Mouse (Mus musculus) gastrocnemius, postnatal 4 days (tissue): Measurements from ENCODE around the gene Lingo1. TPM values are rescaled to one million over a fixed set of nuclear protein-coding genes. Genes with fewer than 3 reads are reported as not detected.

Source experiments
- DNase-seq, 2 experiments: peaks; one replicate each; pipeline ENCODE4 v3.0.0; 2021 to 2022; ENCODE audit warnings: low spot score in 2 of 2, mixed read lengths in 2 of 2
- total RNA-seq, 2 experiments: library from RNA; stranded (reverse); gene quantifications; 2 replicates each; pipeline ENCODE4 v1.2.3; 2021

Gene Lingo1
- total RNA-seq, 2 experiments from 2014 or later = 3.2 TPM

GRCm38 (mm10) chr9:56681950-56682349, 114.3 kb downstream of the Lingo1 start:
- DNase-seq = no peak

DNA sequence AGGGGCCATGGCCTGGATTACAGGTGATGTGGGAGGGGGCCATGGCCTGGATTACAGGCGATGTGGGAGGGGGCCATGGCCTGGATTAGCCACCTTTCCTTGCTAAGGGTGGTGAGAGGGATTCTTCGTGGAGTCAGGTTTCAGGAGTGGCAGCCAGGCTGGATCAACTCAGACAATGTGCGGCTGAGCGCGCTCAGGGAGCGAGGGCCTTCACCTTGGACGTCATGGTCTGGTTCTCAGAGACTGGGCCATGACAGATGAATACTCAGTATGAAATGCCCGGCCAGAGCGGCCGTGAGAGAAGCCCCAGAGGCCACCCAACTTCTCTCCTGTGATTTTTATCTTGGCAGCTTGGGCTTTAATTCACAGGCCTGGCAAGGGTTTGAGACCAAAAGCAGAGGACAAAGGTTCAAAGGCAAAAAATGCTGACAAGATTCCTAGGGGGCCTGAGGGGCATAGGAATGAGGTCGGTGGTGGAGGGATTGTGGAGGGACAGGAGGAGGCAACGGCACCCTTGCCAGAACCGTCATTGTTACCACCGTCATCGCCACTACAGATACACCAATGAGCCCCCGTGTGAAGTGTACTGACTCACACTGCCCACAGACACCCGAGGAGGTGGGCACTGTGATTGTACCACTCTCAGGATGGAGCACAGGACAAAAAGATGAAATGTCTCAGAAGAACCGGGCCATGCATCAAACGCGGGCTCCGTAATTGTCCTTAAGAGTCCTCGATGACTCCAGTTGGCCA, 117.2 kb downstream of the Lingo1 start:
- no peak for DNase-seq

GRCm38 (mm10) chr9:56675696-56676095, 120.6 kb downstream of the Lingo1 start:
- DNase-seq = no peak

GRCm38 (mm10) chr9:56669605-56670221, 126.6 kb downstream of the Lingo1 start:
- no peak for DNase-seq

- no peak for DNase-seq
Observed at GRCm38 (mm10) chr9:56664136-56664535, 132.1 kb downstream of the Lingo1 start.

DNA sequence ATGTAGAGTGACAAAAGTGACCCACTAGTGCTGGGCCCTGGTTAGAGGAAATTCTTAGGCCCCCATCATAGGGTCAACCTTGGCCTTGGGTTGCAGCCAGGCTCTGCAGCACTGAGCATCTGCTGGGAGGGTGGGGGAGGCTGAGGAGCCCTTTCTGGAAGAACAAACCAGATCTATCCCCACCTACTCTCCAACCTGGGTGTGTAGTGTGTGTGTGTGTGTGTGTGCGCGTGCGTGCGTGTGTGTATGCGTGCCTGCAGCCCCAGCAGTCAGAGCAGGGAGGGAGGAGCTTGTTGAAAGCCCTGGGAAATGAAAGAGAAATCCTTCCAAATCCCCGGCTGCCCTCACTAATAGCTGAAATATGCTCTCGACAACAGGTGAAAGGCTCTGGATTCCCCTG, 133.3 kb downstream of the Lingo1 start:
- DNase-seq = no peak

- DNase-seq = no peak
Observed at GRCm38 (mm10) chr9:56662405-56662804, 133.9 kb downstream of the Lingo1 start.

DNA sequence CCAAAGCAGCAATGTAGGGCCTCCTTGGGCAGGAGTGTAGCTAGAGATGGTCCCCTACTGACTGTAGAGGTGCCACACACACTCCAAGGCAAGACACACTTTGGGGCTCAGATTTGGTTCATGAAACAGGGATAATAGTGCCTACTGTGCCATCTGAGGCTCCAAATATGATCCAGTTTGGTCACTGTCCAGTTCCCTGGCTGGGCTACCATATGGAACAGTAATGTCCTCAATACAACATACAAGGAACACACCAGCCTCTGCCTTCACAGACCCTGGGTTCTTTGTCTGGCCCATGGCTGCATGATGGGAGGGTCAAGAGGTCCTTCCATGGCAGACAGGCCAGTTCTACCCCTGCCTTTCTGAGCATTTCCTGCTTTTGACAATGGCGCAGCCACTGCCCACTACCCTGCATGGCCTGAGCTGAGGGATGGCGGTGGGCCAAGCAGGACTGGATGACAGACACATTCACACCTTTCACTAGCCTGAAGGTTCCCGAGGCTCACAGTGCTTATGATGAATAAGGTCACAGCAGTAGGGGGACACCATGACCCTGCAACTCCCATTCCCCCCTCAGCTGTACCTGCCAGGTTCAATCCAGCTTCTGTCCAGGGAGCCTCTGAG, 134.9 kb downstream of the Lingo1 start:
- no peak for DNase-seq

GRCm38 (mm10) chr9:56658580-56658979, 137.7 kb downstream of the Lingo1 start:
- DNase-seq = no peak

DNA sequence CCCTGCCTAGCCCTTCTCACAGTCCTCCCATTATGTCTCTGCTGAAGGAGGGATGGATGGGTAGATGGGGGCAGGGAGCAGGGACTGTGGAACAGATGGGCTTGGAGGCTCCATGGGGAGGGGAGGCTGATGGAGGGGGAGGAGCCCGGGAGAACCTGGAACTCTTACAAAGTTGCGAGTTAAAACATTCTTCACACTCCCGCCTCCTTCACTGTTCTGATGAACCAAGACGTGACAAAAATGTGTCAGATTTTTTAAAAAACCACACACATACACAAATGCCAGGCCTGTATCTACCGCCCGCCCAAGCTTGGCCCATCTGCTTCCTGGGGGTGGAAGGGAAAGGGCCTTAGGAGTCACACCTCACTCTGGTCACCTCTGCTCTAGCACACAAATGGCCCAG, 138.3 kb downstream of the Lingo1 start:
- DNase-seq = no peak

GRCm38 (mm10) chr9:56656766-56657542, 139.3 kb downstream of the Lingo1 start:
- no peak for DNase-seq

- no peak for DNase-seq
Observed at GRCm38 (mm10) chr9:56655167-56655566, 141.1 kb downstream of the Lingo1 start.

GRCm38 (mm10) chr9:56652551-56652950, 143.7 kb downstream of the Lingo1 start:
- no peak for DNase-seq

- no peak for DNase-seq
Observed at GRCm38 (mm10) chr9:56651586-56651985, 144.7 kb downstream of the Lingo1 start.

DNA sequence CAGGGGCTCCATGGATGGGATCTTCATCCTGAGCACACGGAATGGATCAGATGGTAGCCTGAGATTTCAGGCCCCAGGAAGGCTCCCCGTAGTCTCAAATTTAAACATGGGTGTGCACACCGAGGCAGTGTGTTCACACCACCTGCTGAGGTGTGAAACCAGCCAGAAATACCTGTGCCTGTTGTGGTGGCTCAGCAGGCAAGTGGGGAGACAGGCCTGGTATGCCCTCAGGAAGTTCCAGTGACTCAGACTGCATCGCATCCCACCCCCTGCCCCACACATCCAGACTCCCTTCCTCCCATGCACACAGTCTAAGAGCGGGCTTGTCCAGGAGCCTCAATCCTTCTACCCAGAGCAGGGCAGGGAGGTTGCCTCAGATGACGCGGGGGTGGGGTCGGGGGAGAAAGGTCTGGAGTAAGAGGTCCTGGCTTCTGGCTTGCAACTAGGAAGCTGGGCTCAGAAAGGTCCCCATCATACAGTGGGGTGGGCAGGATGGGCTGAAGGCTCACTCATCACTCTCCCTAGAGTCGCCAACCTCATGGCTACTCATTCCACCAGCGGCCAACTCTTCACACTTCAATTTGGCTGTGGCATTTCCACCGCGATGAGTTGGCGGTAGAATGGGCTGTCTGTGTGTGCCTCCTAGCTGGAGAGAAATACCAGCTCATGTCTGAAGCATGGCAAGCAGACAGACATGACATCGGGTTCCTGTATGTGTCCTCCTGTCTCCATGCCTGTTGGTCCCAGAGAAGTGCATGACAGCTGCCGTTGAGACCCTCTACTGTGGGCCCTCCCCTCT, 149.8 kb downstream of the Lingo1 start:
- no peak for DNase-seq

- DNase-seq = no peak
Observed at GRCm38 (mm10) chr9:56643474-56643873, 152.8 kb downstream of the Lingo1 start.

GRCm38 (mm10) chr9:56638226-56638905, 157.9 kb downstream of the Lingo1 start:
- no peak for DNase-seq

DNA sequence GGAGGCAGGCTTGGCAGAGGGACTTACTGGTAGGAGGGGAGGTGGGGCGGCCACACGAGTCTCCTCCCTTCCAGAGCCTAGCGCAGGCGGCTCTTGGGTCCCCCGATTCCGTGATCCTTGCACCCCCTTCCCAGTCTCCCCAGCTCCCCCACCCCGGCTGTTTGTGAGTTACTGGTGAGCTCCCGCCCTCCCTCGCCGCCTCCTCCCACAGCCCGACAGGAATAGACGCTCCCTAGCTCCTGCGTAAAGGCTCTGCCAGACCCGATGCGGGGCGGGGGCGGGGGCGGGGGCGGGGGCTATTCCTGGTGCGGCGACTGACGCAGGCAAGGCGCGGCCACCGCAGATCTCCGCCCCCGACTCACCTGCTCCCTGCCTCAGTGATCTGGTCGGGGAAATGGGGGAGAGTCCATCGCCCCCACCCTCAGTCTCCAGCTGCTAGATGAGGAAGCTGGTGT, 158.8 kb downstream of the Lingo1 start:
- DNase-seq = no peak

DNA sequence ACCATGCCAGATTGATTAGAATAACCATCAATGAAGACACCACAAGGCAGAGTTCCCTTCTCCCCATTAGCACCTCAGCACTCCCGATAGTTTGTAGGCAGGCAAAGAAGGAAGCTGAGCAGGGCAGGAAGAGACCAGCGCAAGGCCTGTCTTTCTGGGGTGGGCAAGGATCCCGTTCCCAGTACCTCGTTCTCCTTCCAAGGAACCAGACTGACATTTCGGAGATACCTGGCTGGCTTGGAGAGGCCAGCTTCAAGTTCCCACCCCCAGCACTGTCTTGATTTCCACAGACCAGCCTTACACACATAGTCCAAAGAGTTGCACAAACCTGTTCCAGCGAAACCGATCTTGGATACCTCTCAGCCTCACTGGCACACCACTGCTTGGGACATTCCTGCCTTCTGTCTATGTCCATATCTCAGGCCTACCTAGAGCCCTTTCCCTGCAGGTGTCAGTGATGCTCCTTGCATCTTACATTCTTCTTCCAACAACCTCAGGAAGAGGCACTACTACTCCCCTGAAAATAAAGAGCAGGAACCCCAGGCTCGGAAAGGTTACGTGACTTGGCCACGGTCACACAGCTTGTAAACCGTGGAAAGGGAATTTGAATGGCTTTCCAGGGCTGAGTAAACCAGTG, 159.4 kb downstream of the Lingo1 start:
- DNase-seq = no peak

DNA sequence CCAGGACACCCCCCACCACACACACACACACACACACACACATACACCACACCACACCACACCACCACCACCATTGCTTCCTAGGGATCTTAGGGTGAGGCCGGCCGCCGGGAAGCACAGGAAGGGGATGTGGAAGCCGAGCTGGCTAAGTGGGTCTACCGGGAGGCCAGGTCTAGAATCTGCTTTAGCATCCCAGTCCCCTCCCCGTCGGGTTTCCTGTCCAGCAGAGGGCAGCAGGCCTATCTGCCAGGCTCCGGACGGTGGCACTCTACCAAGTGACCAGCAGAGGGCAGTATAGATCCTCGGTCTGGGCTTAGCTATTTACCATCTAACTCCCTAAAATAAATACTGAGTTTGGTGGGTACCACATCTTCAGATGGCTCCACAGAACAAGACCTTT, 160.1 kb downstream of the Lingo1 start:
- DNase-seq = peak; percentile 79 to 86
